Mouse (Mus musculus) spleen, adult 18-20 months (tissue): ENCODE measurements around the gene Tsr2.

Experiments
- DNase-seq, 2 experiments: peaks; one replicate each; pipeline ENCODE4 v3.0.0; 2022; ENCODE audit warnings: mixed read lengths in 2 of 2

The Tsr2 gene

GRCm38 (mm10) chrX:151046321-151046720 lies 50.0 kb downstream of the Tsr2 start:
- DNase-seq: no peak

GRCm38 (mm10) chrX:151045850-151046249 lies 50.5 kb downstream of the Tsr2 start, which contains the start of gene Fgd1:
TSS of gene Fgd1 (plus strand) at chrX:151046150.
- DNase-seq: no peak

- DNase-seq: no peak
These were observed 55.1 kb downstream of the Tsr2 start for GRCm38 (mm10) chrX:151041223-151041622.
